Mouse (Mus musculus): ENCODE results near the gene Ackr3. TPM values are rescaled to one million over a fixed set of nuclear protein-coding genes. Genes with fewer than 3 reads are reported as not detected.
A peak's percentile ranks its signal among the peaks of the same experiment; 100 is the strongest.

Gene Ackr3
- polyA plus RNA-seq, 1 experiment from 2014 or later = 51.0 TPM

GRCm38 (mm10) chr1:90203341-90203740 is 439 bp upstream of the Ackr3 start:
- Histone ChIP-seq H3K9ac (ENCODE audit: low read length) (peak overlapping the region; percentile 13; the same call in 1 of the 2 replicates), H3K27me3 (ENCODE audit: control insufficient read depth, insufficient read depth, low read length) (peaks cover 23% of the 10 kb centered on the region)

GRCm38 (mm10) chr1:90204821-90205220 is 1.0 kb downstream of the Ackr3 start:
- no peak for ATAC-seq (ENCODE audit: insufficient number of reproducible peaks, insufficient read depth, low FRiP score, low read depth)
- peak overlapping the region; percentile 73 to 75 for H3K27ac ChIP-seq (replicated peaks in 1 of 2; ENCODE audit: control insufficient read depth in 1 of 2, insufficient read depth in 1 of 2, low read depth in 2 of 2, low read length in 2 of 2)
- H3K9ac ChIP-seq (ENCODE audit: low read length) = peak overlapping the region; percentile 74
- 40% methylated on average over 1 of the region's 1 CpGs for WGBS
- H3K9me3 ChIP-seq (ENCODE audit: control insufficient read depth, low read length) = no peaks in the 10 kb centered on the region
- H3K4me2 ChIP-seq (ENCODE audit: low read length) = peak overlapping the region; percentile 65
- no peaks in the 10 kb centered on the region for H3K36me3 ChIP-seq (ENCODE audit: control insufficient read depth, insufficient read depth, low read length)
- peaks cover 30 to 32% of the 10 kb centered on the region in 2 experiments for H3K4me1 ChIP-seq (ENCODE audit: control insufficient read depth in 2 of 2, insufficient read depth in 2 of 2, low read length in 2 of 2)
- H3K27me3 ChIP-seq (ENCODE audit: control insufficient read depth, insufficient read depth, low read length) = peaks cover 23% of the 10 kb centered on the region
- peak overlapping the region; percentile 47 to 76 for H3K4me3 ChIP-seq (ENCODE audit: control insufficient read depth in 1 of 2, insufficient read depth in 1 of 2, low read depth in 1 of 2, low read length in 2 of 2)

More at GRCm38 (mm10) chr1:90203341-90203740, 439 bp upstream of the Ackr3 start:
- no peak overlapping the region for H3K27ac ChIP-seq (replicated peaks in 1 of 2; ENCODE audit: control insufficient read depth in 1 of 2, insufficient read depth in 1 of 2, low read depth in 2 of 2, low read length in 2 of 2)
- no peaks in the 10 kb centered on the region for H3K36me3 ChIP-seq (ENCODE audit: control insufficient read depth, insufficient read depth, low read length)
- 13% methylated on average over 11 of the region's 11 CpGs for WGBS
- H3K9me3 ChIP-seq (ENCODE audit: control insufficient read depth, low read length) = no peaks in the 10 kb centered on the region
- peaks cover 17 to 29% of the 10 kb centered on the region in 2 experiments for H3K4me1 ChIP-seq (ENCODE audit: control insufficient read depth in 2 of 2, insufficient read depth in 2 of 2, low read length in 2 of 2)
- no peak for ATAC-seq (ENCODE audit: insufficient number of reproducible peaks, insufficient read depth, low FRiP score, low read depth)
- peak overlapping the region; percentile 47 to 76; a peak in 3 of 4 replicates for H3K4me3 ChIP-seq (ENCODE audit: control insufficient read depth in 1 of 2, insufficient read depth in 1 of 2, low read depth in 1 of 2, low read length in 2 of 2)
- H3K4me2 ChIP-seq (ENCODE audit: low read length) = peak overlapping the region; percentile 65

GRCm38 (mm10) chr1:90205223-90205622 is 1.4 kb downstream of the Ackr3 start:
- 5% methylated on average over 6 of the region's 6 CpGs for WGBS
- H3K27me3 ChIP-seq (ENCODE audit: control insufficient read depth, insufficient read depth, low read length) = peaks cover 20% of the 10 kb centered on the region
- H3K4me2 ChIP-seq (ENCODE audit: low read length) = peak overlapping the region; percentile 65
- H3K36me3 ChIP-seq (ENCODE audit: control insufficient read depth, insufficient read depth, low read length) = no peaks in the 10 kb centered on the region
- H3K4me3 ChIP-seq (ENCODE audit: control insufficient read depth in 1 of 2, insufficient read depth in 1 of 2, low read depth in 1 of 2, low read length in 2 of 2) = peak overlapping the region; percentile 47 to 76
- H3K9me3 ChIP-seq (ENCODE audit: control insufficient read depth, low read length) = no peaks in the 10 kb centered on the region
- H3K4me1 ChIP-seq (ENCODE audit: control insufficient read depth in 2 of 2, insufficient read depth in 2 of 2, low read length in 2 of 2) = peaks cover 30 to 32% of the 10 kb centered on the region in 2 experiments
- ATAC-seq (ENCODE audit: insufficient number of reproducible peaks, insufficient read depth, low FRiP score, low read depth) = no peak
- H3K27ac ChIP-seq (replicated peaks in 1 of 2; ENCODE audit: control insufficient read depth in 1 of 2, insufficient read depth in 1 of 2, low read depth in 2 of 2, low read length in 2 of 2) = peak overlapping the region; percentile 73 to 75
- H3K9ac ChIP-seq (ENCODE audit: low read length) = peak overlapping the region; percentile 74

GRCm38 (mm10) chr1:90206684-90207083 is 2.9 kb downstream of the Ackr3 start:
- Histone ChIP-seq H3K27ac (replicated peaks in 1 of 2; ENCODE audit: control insufficient read depth in 1 of 2, insufficient read depth in 1 of 2, low read depth in 2 of 2, low read length in 2 of 2) (peak overlapping the region; percentile 15 to 20), H3K4me3 (ENCODE audit: control insufficient read depth in 1 of 2, insufficient read depth in 1 of 2, low read depth in 1 of 2, low read length in 2 of 2) (peak overlapping the region; percentile 47 to 76), H3K9ac (ENCODE audit: low read length) (peak overlapping the region; percentile 74), H3K36me3 (ENCODE audit: control insufficient read depth, insufficient read depth, low read length) (no peaks in the 10 kb centered on the region), H3K27me3 (ENCODE audit: control insufficient read depth, insufficient read depth, low read length) (peaks cover 10% of the 10 kb centered on the region; the same call in 1 of the 2 replicates), H3K4me2 (ENCODE audit: low read length) (peak overlapping the region; percentile 65), H3K4me1 (ENCODE audit: control insufficient read depth in 2 of 2, insufficient read depth in 2 of 2, low read length in 2 of 2) (peaks cover 30 to 31% of the 10 kb centered on the region in 2 experiments), H3K9me3 (ENCODE audit: control insufficient read depth, low read length) (no peaks in the 10 kb centered on the region)
- 67% methylated on average over 3 of the region's 3 CpGs for WGBS
- no peak for ATAC-seq (ENCODE audit: insufficient number of reproducible peaks, insufficient read depth, low FRiP score, low read depth)

GRCm38 (mm10) chr1:90207279-90207678 is 3.5 kb downstream of the Ackr3 start:
- H3K4me3 ChIP-seq (ENCODE audit: control insufficient read depth in 1 of 2, insufficient read depth in 1 of 2, low read depth in 1 of 2, low read length in 2 of 2) = peak overlapping the region; percentile 47 to 76
- no peak for ATAC-seq (ENCODE audit: insufficient number of reproducible peaks, insufficient read depth, low FRiP score, low read depth)
- H3K27ac ChIP-seq (replicated peaks in 1 of 2; ENCODE audit: control insufficient read depth in 1 of 2, insufficient read depth in 1 of 2, low read depth in 2 of 2, low read length in 2 of 2) = peak overlapping the region; percentile 15 to 40; a peak in 2 of 4 replicates
- no peaks in the 10 kb centered on the region for H3K9me3 ChIP-seq (ENCODE audit: control insufficient read depth, low read length)
- WGBS = 38% methylated on average over 6 of the region's 6 CpGs
- peak overlapping the region; percentile 74 for H3K9ac ChIP-seq (ENCODE audit: low read length)
- peaks cover 27% of the 10 kb centered on the region in 2 experiments for H3K4me1 ChIP-seq (ENCODE audit: control insufficient read depth in 2 of 2, insufficient read depth in 2 of 2, low read length in 2 of 2)
- peaks cover 10% of the 10 kb centered on the region; the same call in 1 of the 2 replicates for H3K27me3 ChIP-seq (ENCODE audit: control insufficient read depth, insufficient read depth, low read length)
- peak overlapping the region; percentile 65 for H3K4me2 ChIP-seq (ENCODE audit: low read length)
- H3K36me3 ChIP-seq (ENCODE audit: control insufficient read depth, insufficient read depth, low read length) = no peaks in the 10 kb centered on the region

GRCm38 (mm10) chr1:90207739-90208502 is 4.1 kb downstream of the Ackr3 start:
- Histone ChIP-seq H3K36me3 (ENCODE audit: control insufficient read depth, insufficient read depth, low read length) (no peaks in the 10 kb centered on the region), H3K9me3 (ENCODE audit: control insufficient read depth, low read length) (no peaks in the 10 kb centered on the region), H3K4me2 (ENCODE audit: low read length) (peak overlapping the region; percentile 65), H3K9ac (ENCODE audit: low read length) (peak overlapping the region; percentile 74), H3K4me3 (ENCODE audit: control insufficient read depth in 1 of 2, insufficient read depth in 1 of 2, low read depth in 1 of 2, low read length in 2 of 2) (peak overlapping the region; percentile 5 to 47), H3K27me3 (ENCODE audit: control insufficient read depth, insufficient read depth, low read length) (0 out of 2 replicates have a peak, but pooled peaks cover 4% of the 10 kb centered on the region), H3K4me1 (ENCODE audit: control insufficient read depth in 2 of 2, insufficient read depth in 2 of 2, low read length in 2 of 2) (peaks cover 20 to 25% of the 10 kb centered on the region in 2 experiments), H3K27ac (replicated peaks in 1 of 2; ENCODE audit: control insufficient read depth in 1 of 2, insufficient read depth in 1 of 2, low read depth in 2 of 2, low read length in 2 of 2) (peak overlapping the region in 1 of 2 experiments; percentile 15; a peak in 1 of 4 replicates)
- WGBS = 44% methylated on average over 6 of the region's 6 CpGs
- ATAC-seq (ENCODE audit: insufficient number of reproducible peaks, insufficient read depth, low FRiP score, low read depth) = no peak

- Histone ChIP-seq H3K4me3 (ENCODE audit: control insufficient read depth in 1 of 2, insufficient read depth in 1 of 2, low read depth in 1 of 2, low read length in 2 of 2) (peak overlapping the region; percentile 5 to 47), H3K4me2 (ENCODE audit: low read length) (peak overlapping the region; percentile 65), H3K4me1 (ENCODE audit: control insufficient read depth in 2 of 2, insufficient read depth in 2 of 2, low read length in 2 of 2) (peaks cover 17 to 25% of the 10 kb centered on the region in 2 experiments), H3K36me3 (ENCODE audit: control insufficient read depth, insufficient read depth, low read length) (peaks cover 5% of the 10 kb centered on the region; the same call in 1 of the 2 replicates), H3K9me3 (ENCODE audit: control insufficient read depth, low read length) (no peaks in the 10 kb centered on the region), H3K27ac (replicated peaks in 1 of 2; ENCODE audit: control insufficient read depth in 1 of 2, insufficient read depth in 1 of 2, low read depth in 2 of 2, low read length in 2 of 2) (no peak overlapping the region; a peak in 1 of 4 replicates), H3K9ac (ENCODE audit: low read length) (peak overlapping the region; percentile 38), H3K27me3 (ENCODE audit: control insufficient read depth, insufficient read depth, low read length) (no peaks in the 10 kb centered on the region)
- 46% methylated on average over 9 of the region's 9 CpGs for WGBS
- no peak for ATAC-seq (ENCODE audit: insufficient number of reproducible peaks, insufficient read depth, low FRiP score, low read depth)
Observed at GRCm38 (mm10) chr1:90208503-90208860, 4.7 kb downstream of the Ackr3 start.
